Mouse (Mus musculus): ENCODE measurements around the gene Stat5b. TPM values are rescaled to one million over a fixed set of nuclear protein-coding genes. Genes with fewer than 3 reads are reported as not detected.

Gene Stat5b
- polyA plus RNA-seq, 1 experiment, result 0.67 TPM

DNA sequence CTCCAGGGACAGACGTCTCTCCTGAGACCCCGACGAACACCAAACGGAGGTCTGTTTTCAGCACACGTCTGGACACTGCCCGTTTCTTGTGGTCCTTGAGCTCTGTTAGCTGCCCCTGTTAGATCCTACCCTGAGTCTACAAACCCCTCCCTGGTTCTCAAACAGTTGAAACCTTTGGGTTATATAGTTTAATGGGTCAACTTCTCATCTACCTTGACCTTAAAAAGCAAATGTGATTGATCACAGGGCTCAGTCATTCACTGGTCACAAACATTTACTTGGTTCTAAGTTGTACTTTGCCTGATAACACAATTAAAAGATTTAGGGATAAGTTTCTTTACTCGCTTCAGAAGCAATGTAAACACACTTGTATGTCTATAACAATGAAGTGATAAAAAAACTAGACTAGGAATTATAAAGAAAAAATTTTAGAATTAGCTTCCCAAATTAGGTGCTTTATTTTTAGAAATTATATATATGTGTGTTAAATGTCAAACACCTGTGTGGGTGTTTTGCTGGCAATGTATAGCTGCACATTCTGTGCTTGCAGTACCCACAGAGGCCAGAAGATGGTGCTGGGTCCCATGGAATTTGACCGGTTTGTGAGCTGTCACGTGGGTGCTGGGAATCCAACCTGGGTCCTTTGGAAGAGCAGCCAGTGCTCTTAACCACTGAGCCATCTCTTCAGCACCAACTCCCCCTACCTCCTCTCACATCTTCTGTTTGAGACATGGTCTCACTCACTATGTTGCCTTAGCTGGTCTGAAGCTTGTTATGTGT, 13.4 kb downstream of the Stat5b start:
- H3K36me3 ChIP-seq (ENCODE audit: control insufficient read depth), result peaks cover 6% of the 10 kb centered on the region
- H3K4me1 ChIP-seq (ENCODE audit: control insufficient read depth), result peaks cover 23% of the 10 kb centered on the region
- H3K27me3 ChIP-seq (ENCODE audit: control insufficient read depth), result no peaks in the 10 kb centered on the region
- TF ChIP-seq GATA1 (IDR thresholded peaks at IDR 0.05; ENCODE audit: low read length) (no peak), TAL1 (IDR thresholded peaks at IDR 0.05; ENCODE audit: low read length) (no peak)
- peaks cover 4% of the 10 kb centered on the region for H3K9me3 ChIP-seq (ENCODE audit: control insufficient read depth, low read length)
- no peak overlapping the region for H3K4me3 ChIP-seq (replicated peaks)

DNA sequence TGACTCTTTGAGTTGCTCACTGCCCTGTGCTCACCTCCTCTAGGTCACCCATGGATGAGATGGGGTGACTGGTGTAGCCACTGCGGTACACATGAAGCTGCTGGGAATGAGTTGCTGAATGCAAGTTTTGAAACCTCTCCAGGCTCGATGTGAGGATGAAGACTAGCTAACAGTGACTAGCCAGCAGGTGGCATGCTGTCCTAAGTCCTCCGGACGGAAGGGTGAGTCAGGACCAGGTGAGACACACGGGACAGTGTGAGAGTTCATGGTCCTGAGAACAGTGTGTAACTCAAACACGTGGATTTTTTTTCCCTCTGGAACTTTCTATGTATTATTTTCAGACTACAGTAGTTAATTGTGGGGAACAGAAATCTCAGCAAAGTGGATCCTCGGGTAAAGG, 17.1 kb downstream of the Stat5b start:
- H3K4me1 ChIP-seq (ENCODE audit: control insufficient read depth), result peaks cover 14% of the 10 kb centered on the region
- peaks cover 11% of the 10 kb centered on the region for H3K36me3 ChIP-seq (ENCODE audit: control insufficient read depth)
- H3K4me3 ChIP-seq (replicated peaks), result no peak overlapping the region
- peaks cover 4% of the 10 kb centered on the region for H3K9me3 ChIP-seq (ENCODE audit: control insufficient read depth, low read length)
- H3K27me3 ChIP-seq (ENCODE audit: control insufficient read depth), result no peaks in the 10 kb centered on the region
- TF ChIP-seq TAL1 (IDR thresholded peaks at IDR 0.05; ENCODE audit: low read length) (no peak), GATA1 (IDR thresholded peaks at IDR 0.05; ENCODE audit: low read length) (no peak)

DNA sequence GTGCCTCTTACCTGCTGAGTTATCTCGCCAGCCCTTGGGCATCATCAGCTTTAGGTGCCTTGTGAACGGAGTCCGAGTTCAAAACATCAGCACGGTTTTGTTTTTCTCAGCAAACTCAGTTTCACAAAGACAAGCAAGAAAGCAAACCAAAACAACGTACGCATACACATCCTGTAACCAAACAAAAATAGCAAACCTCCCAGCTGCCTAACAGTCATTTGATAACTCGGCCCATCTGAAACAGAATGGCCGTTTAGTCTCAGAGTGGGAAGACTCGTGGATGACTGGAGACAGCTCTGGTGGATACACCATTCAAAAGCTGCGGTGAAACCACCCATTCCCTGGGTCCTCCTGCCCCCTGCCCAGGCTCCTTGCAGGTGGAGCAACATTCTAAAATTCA, 19.1 kb downstream of the Stat5b start:
- TF ChIP-seq GATA1 (IDR thresholded peaks at IDR 0.05; ENCODE audit: low read length), result no peak
- no peak for TF ChIP-seq TAL1 (IDR thresholded peaks at IDR 0.05; ENCODE audit: low read length)
- no peaks in the 10 kb centered on the region for H3K27me3 ChIP-seq (ENCODE audit: control insufficient read depth)
- no peaks in the 10 kb centered on the region for H3K9me3 ChIP-seq (ENCODE audit: control insufficient read depth, low read length)
- H3K4me1 ChIP-seq (ENCODE audit: control insufficient read depth), result peaks cover 15% of the 10 kb centered on the region
- H3K4me3 ChIP-seq (replicated peaks), result no peak overlapping the region
- peaks cover 9% of the 10 kb centered on the region for H3K36me3 ChIP-seq (ENCODE audit: control insufficient read depth)

DNA sequence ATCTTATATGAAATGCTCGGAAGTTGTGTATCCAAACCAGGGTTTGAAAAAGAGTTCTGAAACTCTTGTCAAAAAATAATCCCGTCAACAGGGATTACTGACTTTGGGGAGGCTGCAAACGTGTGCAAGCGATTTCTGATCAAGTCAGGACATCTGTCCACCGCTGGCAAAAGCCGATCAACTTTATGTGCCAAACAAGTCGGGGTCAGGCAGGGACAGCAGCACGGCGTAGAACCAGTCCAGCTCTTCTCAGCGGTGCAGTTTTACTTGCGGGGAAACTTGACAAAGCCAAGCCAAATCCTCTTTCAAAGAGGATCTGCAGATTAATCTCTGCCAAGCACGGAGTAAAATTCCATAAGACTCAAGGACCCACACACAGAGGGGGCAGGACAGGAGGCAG, 20.8 kb downstream of the Stat5b start:
- H3K36me3 ChIP-seq (ENCODE audit: control insufficient read depth), result peaks cover 9% of the 10 kb centered on the region
- no peaks in the 10 kb centered on the region for H3K9me3 ChIP-seq (ENCODE audit: control insufficient read depth, low read length)
- TF ChIP-seq GATA1 (IDR thresholded peaks at IDR 0.05; ENCODE audit: low read length) (no peak), TAL1 (IDR thresholded peaks at IDR 0.05; ENCODE audit: low read length) (no peak)
- peaks cover 16% of the 10 kb centered on the region for H3K4me1 ChIP-seq (ENCODE audit: control insufficient read depth)
- no peaks in the 10 kb centered on the region for H3K27me3 ChIP-seq (ENCODE audit: control insufficient read depth)
- no peak overlapping the region for H3K4me3 ChIP-seq (replicated peaks)

DNA sequence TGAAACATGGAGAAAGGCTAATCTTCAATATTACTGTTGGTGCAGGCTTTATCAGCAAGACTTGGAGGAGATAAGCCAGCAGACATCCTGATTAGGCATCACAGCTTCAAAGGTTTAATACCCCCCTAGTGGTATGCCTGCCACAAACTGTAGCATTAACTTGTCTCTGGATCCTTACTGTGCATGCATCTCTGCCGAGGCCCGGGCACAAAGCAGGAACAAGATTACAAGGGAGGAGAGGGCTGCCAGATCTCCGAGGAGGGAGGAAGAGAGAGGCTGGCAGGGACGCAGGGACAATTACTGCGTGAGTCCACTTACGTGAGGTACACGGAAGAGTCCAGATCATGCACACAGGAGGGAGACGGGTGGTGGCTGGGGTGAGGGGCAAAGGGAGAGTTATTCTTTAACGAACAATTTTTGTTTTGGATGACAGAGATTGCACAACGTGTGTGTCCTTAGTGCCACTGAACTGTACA, 21.8 kb downstream of the Stat5b start:
- Histone ChIP-seq H3K4me1 (ENCODE audit: control insufficient read depth) (peaks cover 23% of the 10 kb centered on the region), H3K4me3 (replicated peaks) (no peak overlapping the region), H3K27me3 (ENCODE audit: control insufficient read depth) (no peaks in the 10 kb centered on the region), H3K36me3 (ENCODE audit: control insufficient read depth) (peaks cover 9% of the 10 kb centered on the region), H3K9me3 (ENCODE audit: control insufficient read depth, low read length) (no peaks in the 10 kb centered on the region)
- no peak for TF ChIP-seq TAL1 (IDR thresholded peaks at IDR 0.05; ENCODE audit: low read length)

DNA sequence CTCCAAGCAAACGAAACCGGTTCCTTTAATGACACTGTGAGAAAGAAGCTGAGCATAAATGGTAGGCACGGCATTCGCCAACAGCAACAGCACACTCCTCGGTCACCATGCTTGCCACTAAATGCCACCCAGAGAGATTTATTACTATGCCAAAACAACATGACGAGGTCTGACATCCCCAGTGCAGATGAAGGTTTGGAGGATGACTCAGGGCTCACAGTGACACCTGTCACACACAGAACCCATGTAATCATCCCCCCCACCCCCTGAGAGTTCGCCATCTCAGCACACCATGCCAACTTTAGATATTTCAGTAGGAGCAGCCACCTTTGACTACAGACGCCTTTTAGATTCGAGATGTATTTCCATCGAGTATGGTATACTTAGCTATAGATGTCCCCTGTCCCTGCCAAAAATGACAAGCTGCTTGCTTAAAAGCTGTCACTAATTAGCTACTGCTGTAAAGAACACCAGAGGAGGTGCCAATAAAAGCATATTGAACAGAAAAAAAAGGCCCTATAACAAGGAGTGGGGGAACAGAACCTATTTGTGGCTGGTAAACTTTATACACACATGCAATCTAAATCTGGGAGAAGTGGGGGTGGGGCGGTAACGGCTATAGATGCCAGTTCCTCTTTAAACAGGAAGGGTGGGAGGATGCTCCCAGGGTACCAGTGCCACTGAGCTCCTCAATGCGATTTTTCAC, 24.2 kb downstream of the Stat5b start:
- H3K4me3 ChIP-seq (replicated peaks), result no peak overlapping the region
- no peaks in the 10 kb centered on the region for H3K27me3 ChIP-seq (ENCODE audit: control insufficient read depth)
- H3K36me3 ChIP-seq (ENCODE audit: control insufficient read depth), result peaks cover 7% of the 10 kb centered on the region
- H3K4me1 ChIP-seq (ENCODE audit: control insufficient read depth), result peaks cover 37% of the 10 kb centered on the region
- TF ChIP-seq TAL1 (IDR thresholded peaks at IDR 0.05; ENCODE audit: low read length) (no peak), GATA1 (IDR thresholded peaks at IDR 0.05; ENCODE audit: low read length) (no peak)
- H3K9me3 ChIP-seq (ENCODE audit: control insufficient read depth, low read length), result no peaks in the 10 kb centered on the region

DNA sequence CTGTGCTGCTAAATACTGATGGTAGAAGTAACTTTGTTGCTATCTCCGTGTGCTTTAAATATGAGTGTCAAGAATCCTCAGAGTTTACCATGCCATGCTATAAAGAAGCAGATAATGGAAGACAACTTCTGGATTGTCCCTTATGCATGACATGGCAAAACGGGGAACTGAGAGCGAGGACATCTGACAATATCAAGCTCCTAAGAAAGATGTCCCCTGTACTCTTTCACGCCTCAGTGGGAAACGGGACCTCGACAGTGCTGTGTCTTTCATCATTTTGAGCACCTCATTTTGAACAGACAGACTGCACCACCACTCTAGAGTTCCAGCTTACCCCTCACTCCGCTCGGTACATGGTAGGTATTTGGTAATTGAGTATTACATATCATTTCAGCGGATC, 25.1 kb downstream of the Stat5b start:
- H3K4me3 ChIP-seq (replicated peaks), result no peak overlapping the region
- peaks cover 7% of the 10 kb centered on the region for H3K36me3 ChIP-seq (ENCODE audit: control insufficient read depth)
- H3K27me3 ChIP-seq (ENCODE audit: control insufficient read depth), result no peaks in the 10 kb centered on the region
- H3K4me1 ChIP-seq (ENCODE audit: control insufficient read depth), result peaks cover 37% of the 10 kb centered on the region
- TF ChIP-seq TAL1 (IDR thresholded peaks at IDR 0.05; ENCODE audit: low read length), result no peak
- no peak for TF ChIP-seq GATA1 (IDR thresholded peaks at IDR 0.05; ENCODE audit: low read length)
- H3K9me3 ChIP-seq (ENCODE audit: control insufficient read depth, low read length), result no peaks in the 10 kb centered on the region

DNA sequence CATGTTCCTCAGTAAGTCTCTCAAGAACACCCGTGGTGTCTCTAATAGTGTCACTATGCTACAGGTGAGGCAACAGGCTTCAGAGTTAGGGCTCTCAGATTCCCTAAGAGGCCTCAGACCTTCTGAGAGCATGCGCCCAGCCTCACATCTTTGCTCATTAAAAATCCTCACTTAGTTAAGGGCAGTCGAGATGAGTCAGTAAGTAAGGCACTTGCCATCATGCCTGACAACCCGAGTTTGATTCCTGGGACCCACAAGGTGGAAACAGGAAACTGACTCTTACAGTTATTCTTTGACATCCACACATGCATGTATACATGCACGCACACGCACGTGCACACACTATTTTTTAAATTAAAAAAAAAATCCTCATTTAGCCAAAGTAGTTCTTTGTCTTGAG, 26.0 kb downstream of the Stat5b start:
- H3K36me3 ChIP-seq (ENCODE audit: control insufficient read depth), result peaks cover 5% of the 10 kb centered on the region

DNA sequence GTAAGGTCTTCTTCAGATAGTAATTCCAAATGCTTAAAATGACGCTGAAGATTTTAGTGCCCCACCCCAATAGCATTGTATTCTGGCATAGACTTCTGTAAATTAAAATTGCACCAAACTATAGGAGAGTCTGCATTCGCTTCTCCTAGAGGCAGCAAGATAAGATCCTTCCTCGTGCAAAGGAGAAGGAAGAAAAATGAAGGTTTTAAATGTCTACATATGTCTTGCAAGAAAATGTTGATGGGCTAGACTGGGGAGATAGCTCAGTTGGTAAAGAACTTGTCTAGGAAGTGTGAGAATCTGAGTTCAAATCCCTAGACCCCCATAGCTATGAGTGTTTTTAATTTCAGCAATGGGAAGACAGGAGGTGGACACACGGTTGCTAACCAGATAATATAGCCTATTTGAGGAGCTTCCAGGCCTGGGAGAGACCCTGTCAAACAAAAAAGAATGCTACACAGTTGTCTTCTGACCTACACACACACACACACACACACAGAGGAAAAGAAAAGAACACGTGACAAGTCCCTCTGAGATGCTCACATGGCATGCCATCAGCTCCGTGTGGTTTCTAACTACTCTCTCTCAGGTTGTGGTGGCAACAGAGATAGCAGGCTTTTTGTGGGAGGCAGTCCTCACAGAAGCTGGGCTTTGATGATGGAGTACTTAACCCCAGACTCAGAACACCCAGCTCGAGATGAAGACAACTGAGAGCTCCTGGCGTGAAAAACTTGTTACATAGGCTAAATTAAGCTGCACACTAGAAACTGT, 26.8 kb downstream of the Stat5b start:
- H3K27me3 ChIP-seq (ENCODE audit: control insufficient read depth), result no peaks in the 10 kb centered on the region
- H3K36me3 ChIP-seq (ENCODE audit: control insufficient read depth), result peaks cover 3% of the 10 kb centered on the region
- H3K4me1 ChIP-seq (ENCODE audit: control insufficient read depth), result peaks cover 48% of the 10 kb centered on the region
- H3K4me3 ChIP-seq (replicated peaks), result no peak overlapping the region
- H3K9me3 ChIP-seq (ENCODE audit: control insufficient read depth, low read length), result no peaks in the 10 kb centered on the region
- TF ChIP-seq GATA1 (IDR thresholded peaks at IDR 0.05; ENCODE audit: low read length) (no peak), TAL1 (IDR thresholded peaks at IDR 0.05; ENCODE audit: low read length) (no peak)

More for the DNA sequence above, 26.0 kb downstream of the Stat5b start:
- no peak overlapping the region for H3K4me3 ChIP-seq (replicated peaks)
- TF ChIP-seq TAL1 (IDR thresholded peaks at IDR 0.05; ENCODE audit: low read length) (no peak), GATA1 (IDR thresholded peaks at IDR 0.05; ENCODE audit: low read length) (no peak)
- no peaks in the 10 kb centered on the region for H3K9me3 ChIP-seq (ENCODE audit: control insufficient read depth, low read length)
- no peaks in the 10 kb centered on the region for H3K27me3 ChIP-seq (ENCODE audit: control insufficient read depth)
- H3K4me1 ChIP-seq (ENCODE audit: control insufficient read depth), result peaks cover 43% of the 10 kb centered on the region

Measured in erythroblast, embryonic 14.5 days (primary cell).